Mouse (Mus musculus) stomach, embryonic 14.5 days (tissue): ENCODE data around the gene Cenpj. TPM values are rescaled to one million over a fixed set of nuclear protein-coding genes. Genes with fewer than 3 reads are reported as not detected.

Experiments used
- ATAC-seq: fragments of 200-750 bp; cut with Nextera tagmentation; 2 replicates; pipeline ENCODE4 v1.8.0; 2017; ENCODE audit warnings: low read depth, moderate TSS enrichment; ENCODE audit not compliant: insufficient number of reproducible peaks, insufficient read depth, low FRiP score
- H3K27ac ChIP-seq: fragments of 300-500 bp; sonication (generic); 2 replicates; pipeline ENCODE4 v1.5.1; 2014; ENCODE audit warnings: mild to moderate bottlenecking, low read length, moderate library complexity, mixed read lengths
- H3K27me3 ChIP-seq: fragments of 300-500 bp; sonication (generic); 2 replicates; pipeline ENCODE4 v1.6.1; 2014; ENCODE audit warnings: low read length, control low read depth, mixed read lengths; ENCODE audit not compliant: control insufficient read depth, insufficient read depth
- H3K36me3 ChIP-seq: fragments of 300-500 bp; sonication (generic); 2 replicates; pipeline ENCODE4 v1.6.1; 2014; ENCODE audit warnings: mild to moderate bottlenecking, control low read depth, low read length, moderate library complexity, mixed read lengths; ENCODE audit not compliant: control insufficient read depth, insufficient read depth
- H3K4me1 ChIP-seq: fragments of 300-500 bp; sonication (generic); 2 replicates; pipeline ENCODE4 v1.6.1; 2014; ENCODE audit warnings: low read length, control low read depth, mixed read lengths; ENCODE audit not compliant: control insufficient read depth, insufficient read depth
- H3K4me2 ChIP-seq: fragments of 300-500 bp; sonication (generic); replicated peaks from 2 replicates; pipeline ENCODE4 v1.6.1; 2014; ENCODE audit warnings: low read depth, low read length, control low read depth
- H3K4me3 ChIP-seq: fragments of 300-500 bp; sonication (generic); 2 replicates; pipeline ENCODE4 v1.5.1; 2014; ENCODE audit warnings: low read depth, low read length, control low read depth
- H3K9ac ChIP-seq: fragments of 300-500 bp; sonication (generic); replicated peaks from 2 replicates; pipeline ENCODE4 v1.6.1; 2014; ENCODE audit warnings: low read depth, mild to moderate bottlenecking, control low read depth, low read length, moderate library complexity, mixed read lengths
- H3K9me3 ChIP-seq: fragments of 300-500 bp; sonication (generic); 2 replicates; pipeline ENCODE4 v1.6.1; 2016; ENCODE audit warnings: low read depth, low read length, control low read depth; ENCODE audit not compliant: control insufficient read depth
- WGBS: fragments of 180-500 bp; shearing (Covaris S2); extraction: QIAGEN DNeasy Blood & Tissue Kit; methylation state at CpG from one replicate; pipeline ENCODE4 v1.1.7; 2014; 5-methylcytosine and 5-hydroxymethylcytosine counted together
- polyA plus RNA-seq: library from polyadenylated mRNA; unstranded; fragments of >200 nt; fragmentation: Nextera tagmentation; extraction: Ambion mirVana; gene quantifications from 2 replicates; pipeline ENCODE4 v1.2.1, GENCODE M21; 2014

Gene Cenpj
- polyA plus RNA-seq, 1 experiment from 2014 or later: 8.9 TPM

GRCm38 (mm10) chr14:56567476-56567875 is 7.7 kb downstream of the Cenpj start:
- 69% methylated on average over 7 of the region's 7 CpGs for WGBS
- H3K4me1 ChIP-seq: no peaks in the 10 kb centered on the region
- no peak for ATAC-seq
- no peak overlapping the region for H3K4me3 ChIP-seq
- peaks cover 4% of the 10 kb centered on the region; the same call in 1 of the 2 replicates for H3K36me3 ChIP-seq
- no peak overlapping the region for H3K9ac ChIP-seq
- no peak overlapping the region for H3K4me2 ChIP-seq
- no peaks in the 10 kb centered on the region for H3K27me3 ChIP-seq
- no peaks in the 10 kb centered on the region for H3K9me3 ChIP-seq
- no peak overlapping the region for H3K27ac ChIP-seq

- 78% methylated on average over 3 of the region's 3 CpGs for WGBS
- Histone ChIP-seq H3K36me3 (peaks cover 4% of the 10 kb centered on the region; the same call in 1 of the 2 replicates), H3K4me2 (no peak overlapping the region), H3K4me1 (no peaks in the 10 kb centered on the region), H3K4me3 (no peak overlapping the region), H3K9me3 (no peaks in the 10 kb centered on the region), H3K27me3 (no peaks in the 10 kb centered on the region), H3K9ac (no peak overlapping the region), H3K27ac (no peak overlapping the region)
- no peak for ATAC-seq
Observed at GRCm38 (mm10) chr14:56559134-56559533, 16.1 kb downstream of the Cenpj start.

- no peaks in the 10 kb centered on the region for H3K9me3 ChIP-seq
- ATAC-seq: no peak
- H3K4me2 ChIP-seq: no peak overlapping the region
- H3K4me1 ChIP-seq: no peaks in the 10 kb centered on the region
- 93% methylated on average over 2 of the region's 2 CpGs for WGBS
- H3K4me3 ChIP-seq: no peak overlapping the region
- peaks cover 3% of the 10 kb centered on the region for H3K36me3 ChIP-seq
- no peak overlapping the region for H3K9ac ChIP-seq
- H3K27ac ChIP-seq: no peak overlapping the region
- H3K27me3 ChIP-seq: no peaks in the 10 kb centered on the region
Observed at GRCm38 (mm10) chr14:56554716-56555115, 20.5 kb downstream of the Cenpj start.

- Histone ChIP-seq H3K9me3 (no peaks in the 10 kb centered on the region), H3K27ac (no peak overlapping the region), H3K9ac (no peak overlapping the region), H3K36me3 (peaks cover 3% of the 10 kb centered on the region), H3K4me1 (no peaks in the 10 kb centered on the region), H3K4me3 (no peak overlapping the region), H3K27me3 (no peaks in the 10 kb centered on the region), H3K4me2 (no peak overlapping the region)
- no peak for ATAC-seq
- 95% methylated on average over 7 of the region's 7 CpGs for WGBS
Observed at GRCm38 (mm10) chr14:56553331-56553730, 21.9 kb downstream of the Cenpj start.

GRCm38 (mm10) chr14:56552924-56553323 is 22.3 kb downstream of the Cenpj start:
- Histone ChIP-seq H3K4me2 (no peak overlapping the region), H3K27me3 (no peaks in the 10 kb centered on the region), H3K4me1 (no peaks in the 10 kb centered on the region), H3K4me3 (no peak overlapping the region), H3K9me3 (no peaks in the 10 kb centered on the region), H3K9ac (no peak overlapping the region), H3K36me3 (peaks cover 3% of the 10 kb centered on the region), H3K27ac (no peak overlapping the region)
- WGBS: 94% methylated on average over 6 of the region's 6 CpGs
- ATAC-seq: no peak

- no peak overlapping the region for H3K4me2 ChIP-seq
- H3K27me3 ChIP-seq: no peaks in the 10 kb centered on the region
- no peak for ATAC-seq
- no peak overlapping the region for H3K9ac ChIP-seq
- H3K9me3 ChIP-seq: no peaks in the 10 kb centered on the region
- H3K36me3 ChIP-seq: peaks cover 3% of the 10 kb centered on the region
- WGBS: 85% methylated on average over 4 of the region's 4 CpGs
- H3K27ac ChIP-seq: no peak overlapping the region
- no peaks in the 10 kb centered on the region for H3K4me1 ChIP-seq
- H3K4me3 ChIP-seq: no peak overlapping the region
Observed at GRCm38 (mm10) chr14:56550960-56551359, 24.3 kb downstream of the Cenpj start.

- H3K4me2 ChIP-seq: no peak overlapping the region
- H3K9me3 ChIP-seq: no peaks in the 10 kb centered on the region
- no peaks in the 10 kb centered on the region for H3K27me3 ChIP-seq
- H3K27ac ChIP-seq: no peak overlapping the region
- no peak overlapping the region for H3K4me3 ChIP-seq
- ATAC-seq: no peak
- no peaks in the 10 kb centered on the region for H3K4me1 ChIP-seq
- peaks cover 7% of the 10 kb centered on the region; the same call in 1 of the 2 replicates for H3K36me3 ChIP-seq
- H3K9ac ChIP-seq: no peak overlapping the region
- WGBS: 95% methylated on average over 4 of the region's 4 CpGs
Observed at GRCm38 (mm10) chr14:56545491-56545890, 29.7 kb downstream of the Cenpj start.

GRCm38 (mm10) chr14:56544946-56545345 is 30.3 kb downstream of the Cenpj start:
- Histone ChIP-seq H3K4me2 (no peak overlapping the region), H3K4me1 (no peaks in the 10 kb centered on the region), H3K36me3 (peaks cover 7% of the 10 kb centered on the region; the same call in 1 of the 2 replicates), H3K9ac (no peak overlapping the region), H3K4me3 (no peak overlapping the region), H3K9me3 (no peaks in the 10 kb centered on the region), H3K27me3 (no peaks in the 10 kb centered on the region), H3K27ac (no peak overlapping the region)
- ATAC-seq: no peak
- WGBS: 97% methylated on average over 1 of the region's 1 CpGs

- H3K4me3 ChIP-seq: no peak overlapping the region
- no peak overlapping the region for H3K9ac ChIP-seq
- H3K4me2 ChIP-seq: no peak overlapping the region
- H3K27ac ChIP-seq: no peak overlapping the region
- no peaks in the 10 kb centered on the region for H3K9me3 ChIP-seq
- H3K27me3 ChIP-seq: no peaks in the 10 kb centered on the region
- H3K36me3 ChIP-seq: peaks cover 8% of the 10 kb centered on the region; the same call in 1 of the 2 replicates
- no peaks in the 10 kb centered on the region for H3K4me1 ChIP-seq
- no peak for ATAC-seq
- 90% methylated on average over 2 of the region's 2 CpGs for WGBS
Observed at GRCm38 (mm10) chr14:56530788-56531187, 44.4 kb downstream of the Cenpj start.
